Mouse (Mus musculus) liver, embryonic 12.5 days (tissue): Measurements from ENCODE around the gene Olfr1265. TPM values are rescaled to one million over a fixed set of nuclear protein-coding genes. Genes with fewer than 3 reads are reported as not detected.

ENCODE experiments used
- ATAC-seq: fragments of 200-750 bp; cut with Nextera tagmentation; 2 replicates; pipeline ENCODE4 v1.8.0; 2017; ENCODE audit warnings: moderate number of reproducible peaks, mild to moderate bottlenecking, moderate library complexity
- H3K27ac ChIP-seq: fragments of 300-500 bp; sonication (generic); 2 replicates; pipeline ENCODE4 v1.5.1; 2016; ENCODE audit warnings: mild to moderate bottlenecking
- H3K27me3 ChIP-seq: fragments of 300-500 bp; sonication (generic); replicated peaks from 2 replicates; pipeline ENCODE4 v1.6.1; 2016; ENCODE audit warnings: mild to moderate bottlenecking, moderate library complexity
- H3K36me3 ChIP-seq: fragments of 300-500 bp; sonication (generic); 2 replicates; pipeline ENCODE4 v1.6.1; 2016; ENCODE audit warnings: mild to moderate bottlenecking, moderate library complexity
- H3K4me1 ChIP-seq: fragments of 300-500 bp; sonication (generic); 2 replicates; pipeline ENCODE4 v1.6.1; 2016
- H3K4me2 ChIP-seq: fragments of 300-500 bp; sonication (generic); 2 replicates; pipeline ENCODE4 v1.6.1; 2016; ENCODE audit warnings: mild to moderate bottlenecking, moderate library complexity
- H3K4me3 ChIP-seq: fragments of 300-500 bp; sonication (generic); 2 replicates; pipeline ENCODE4 v1.5.1; 2016; ENCODE audit warnings: mild to moderate bottlenecking, moderate library complexity
- H3K9ac ChIP-seq: fragments of 300-500 bp; sonication (generic); 2 replicates; pipeline ENCODE4 v1.6.1; 2016; ENCODE audit warnings: mild to moderate bottlenecking, moderate library complexity
- H3K9me3 ChIP-seq: fragments of 300-500 bp; sonication (generic); replicated peaks from 2 replicates; pipeline ENCODE4 v1.6.1; 2016; ENCODE audit warnings: mild to moderate bottlenecking, moderate library complexity
- WGBS: fragments of 180-500 bp; shearing (Covaris S2); methylation state at CpG from one replicate; pipeline ENCODE4 v1.1.7; 2016; ENCODE audit not compliant: insufficient replicate concordance; 5-methylcytosine and 5-hydroxymethylcytosine counted together
- polyA plus RNA-seq: library from polyadenylated mRNA; unstranded; fragments of >200 nt; fragmentation: Nextera tagmentation; extraction: Ambion mirVana; gene quantifications from 2 replicates; pipeline ENCODE4 v1.2.1, GENCODE M21; 2016

Olfr1265 gene
- not detected in 2 replicates for polyA plus RNA-seq

DNA sequence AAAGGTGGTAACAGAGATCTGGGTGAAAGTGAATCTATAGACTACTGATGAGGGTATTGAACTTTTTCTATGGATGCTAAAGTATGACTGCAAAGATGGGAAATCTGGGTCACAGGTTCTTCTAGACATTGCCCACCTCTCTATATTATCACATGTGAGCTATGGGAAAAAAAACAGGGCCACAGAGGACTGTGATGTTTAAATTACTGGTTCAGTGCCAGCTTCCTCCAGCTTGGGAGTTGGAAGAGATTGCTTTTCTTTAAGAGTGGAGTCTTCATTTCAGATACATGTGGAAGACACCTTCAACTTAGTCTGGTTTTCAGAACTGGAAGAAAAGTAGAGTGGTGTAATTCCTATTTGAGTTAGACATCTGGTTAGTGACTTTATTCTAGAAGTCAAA, at the start of gene Olfr1265:
Gene Olfr1265 (plus strand): TSS at position 301 of the 400 bp plus-strand sequence.
- no peak within 1 kb of the TSS for H3K4me2 ChIP-seq
- no peak for ATAC-seq
- H3K9me3 ChIP-seq = no peaks in the 10 kb centered on the region
- H3K27ac ChIP-seq = no peak within 1 kb of the TSS
- no peaks in the 10 kb centered on the region for H3K4me1 ChIP-seq
- H3K36me3 ChIP-seq = no peaks in the 10 kb centered on the region
- H3K9ac ChIP-seq = no peak within 1 kb of the TSS
- H3K27me3 ChIP-seq = no peaks in the 10 kb centered on the region
- no peak within 1 kb of the TSS for H3K4me3 ChIP-seq

DNA sequence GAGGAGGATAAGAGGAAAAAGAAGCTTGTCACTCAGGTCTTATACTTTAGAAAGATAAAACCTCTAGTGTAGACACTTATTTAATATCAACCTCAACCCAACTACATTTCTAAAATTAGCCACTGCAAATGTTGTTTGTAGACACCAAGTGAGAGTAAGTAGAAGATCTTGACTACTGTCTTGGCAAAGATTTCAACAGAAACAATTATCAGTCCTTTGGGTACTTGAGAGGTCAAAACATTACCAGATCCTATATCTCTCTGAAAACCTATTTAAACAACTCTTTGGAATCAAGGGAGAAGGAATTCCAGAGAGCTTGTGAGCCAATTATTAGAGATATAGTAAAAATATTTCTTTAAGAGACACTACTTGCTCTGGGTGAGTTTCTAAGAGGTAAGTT, 44.2 kb upstream of the Olfr1265 start, which contains the start of gene Olfr1261:
Gene Olfr1261 (plus strand): TSS at position 301 of the 400 bp plus-strand sequence.
- no peak within 1 kb of the TSS for H3K4me3 ChIP-seq
- no peak within 1 kb of the TSS for H3K9ac ChIP-seq
- no peak within 1 kb of the TSS for H3K27ac ChIP-seq
- ATAC-seq = no peak
- no peaks in the 10 kb centered on the region for H3K36me3 ChIP-seq
- no peak within 1 kb of the TSS for H3K4me2 ChIP-seq
- H3K4me1 ChIP-seq = no peaks in the 10 kb centered on the region
- no peaks in the 10 kb centered on the region for H3K27me3 ChIP-seq
- H3K9me3 ChIP-seq = no peaks in the 10 kb centered on the region

GRCm38 (mm10) chr2:89999845-90000244, 35.3 kb upstream of the Olfr1265 start, which contains the start of gene Olfr1262:
Gene Olfr1262 (plus strand): TSS chr2:90000145.
- Histone ChIP-seq H3K9me3 (no peaks in the 10 kb centered on the region), H3K4me1 (no peaks in the 10 kb centered on the region), H3K4me3 (no peak within 1 kb of the TSS), H3K9ac (no peak within 1 kb of the TSS), H3K36me3 (no peaks in the 10 kb centered on the region), H3K27ac (no peak within 1 kb of the TSS), H3K4me2 (no peak within 1 kb of the TSS), H3K27me3 (no peaks in the 10 kb centered on the region)
- no peak for ATAC-seq

DNA sequence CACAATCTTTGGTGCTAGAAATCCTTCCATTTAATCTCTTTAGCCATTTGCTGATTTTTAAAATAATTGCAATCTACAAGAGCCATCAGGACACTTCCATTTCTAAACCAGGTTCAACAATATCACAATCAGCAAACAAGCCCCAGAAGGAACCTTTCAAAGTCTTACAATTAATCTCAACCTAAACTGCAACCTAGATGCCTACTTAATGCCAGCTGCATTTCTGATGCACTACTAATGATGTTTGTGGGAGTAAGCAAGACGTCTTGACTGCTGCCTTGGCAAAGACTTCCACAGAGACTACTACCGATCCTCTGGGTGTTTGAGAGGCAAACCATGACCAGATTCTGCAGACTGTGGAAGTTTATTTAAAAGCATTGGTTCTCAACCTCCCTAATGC, 23.3 kb upstream of the Olfr1265 start, which contains the start of gene Olfr1263:
Gene Olfr1263 (plus strand): TSS at position 301 of the 400 bp plus-strand sequence.
- H3K27ac ChIP-seq = no peak within 1 kb of the TSS
- no peaks in the 10 kb centered on the region for H3K4me1 ChIP-seq
- no peaks in the 10 kb centered on the region for H3K27me3 ChIP-seq
- H3K4me2 ChIP-seq = no peak within 1 kb of the TSS
- H3K36me3 ChIP-seq = no peaks in the 10 kb centered on the region
- H3K4me3 ChIP-seq = no peak within 1 kb of the TSS
- ATAC-seq = no peak
- no peaks in the 10 kb centered on the region for H3K9me3 ChIP-seq
- H3K9ac ChIP-seq = no peak within 1 kb of the TSS
- 59% methylated on average over 2 of the region's 2 CpGs for WGBS

GRCm38 (mm10) chr2:90025477-90025876, 9.7 kb upstream of the Olfr1265 start, which contains the start of gene Olfr1264:
Gene Olfr1264 (minus strand): TSS chr2:90025577.
- WGBS = 70% methylated on average over 2 of the region's 2 CpGs
- Histone ChIP-seq H3K27me3 (no peaks in the 10 kb centered on the region), H3K9me3 (no peaks in the 10 kb centered on the region), H3K36me3 (no peaks in the 10 kb centered on the region), H3K4me1 (no peaks in the 10 kb centered on the region), H3K4me2 (no peak within 1 kb of the TSS), H3K9ac (no peak within 1 kb of the TSS), H3K27ac (no peak within 1 kb of the TSS), H3K4me3 (no peak within 1 kb of the TSS)
- ATAC-seq = no peak

DNA sequence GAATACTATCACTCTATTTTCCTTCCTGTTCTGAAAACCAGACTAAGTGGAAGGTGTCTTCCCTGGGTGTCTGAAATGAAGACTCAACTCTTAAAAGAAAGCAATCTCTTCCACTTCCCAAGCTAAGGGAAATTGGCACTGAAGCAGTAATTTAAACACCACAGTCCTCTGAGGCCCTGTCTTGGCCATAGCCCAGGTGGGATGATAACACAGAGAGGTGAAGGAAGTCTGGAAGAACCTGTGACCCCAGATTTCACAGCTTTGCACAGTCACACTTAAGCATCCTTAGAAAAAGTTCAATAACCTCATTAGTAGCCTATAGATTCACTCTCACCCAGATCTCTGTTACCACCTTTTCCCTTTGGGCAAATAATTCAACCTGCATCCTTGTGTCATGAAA, 28.4 kb downstream of the Olfr1265 start, which contains the start of gene Olfr140:
Gene Olfr140 (minus strand): TSS at position 101 of the 400 bp plus-strand sequence.
- H3K4me1 ChIP-seq = no peaks in the 10 kb centered on the region
- H3K9me3 ChIP-seq = no peaks in the 10 kb centered on the region
- no peaks in the 10 kb centered on the region for H3K27me3 ChIP-seq
- H3K27ac ChIP-seq = no peak within 1 kb of the TSS
- H3K4me3 ChIP-seq = no peak within 1 kb of the TSS
- H3K4me2 ChIP-seq = no peak within 1 kb of the TSS
- H3K9ac ChIP-seq = no peak within 1 kb of the TSS
- no peak for ATAC-seq
- no peaks in the 10 kb centered on the region for H3K36me3 ChIP-seq

- Histone ChIP-seq H3K4me1 (no peaks in the 10 kb centered on the region), H3K4me2 (no peak overlapping the region), H3K9ac (no peak overlapping the region), H3K4me3 (no peak overlapping the region), H3K27me3 (no peaks in the 10 kb centered on the region), H3K9me3 (no peaks in the 10 kb centered on the region), H3K27ac (no peak overlapping the region), H3K36me3 (no peaks in the 10 kb centered on the region)
- WGBS = 47% methylated on average over 2 of the region's 2 CpGs
- ATAC-seq = no peak
Measured at GRCm38 (mm10) chr2:90070065-90070464, 34.9 kb downstream of the Olfr1265 start.

Other genes starting within 250 kb of the Olfr1265 start
- not detected in 2 replicates for gene Olfr1254, start 241.7 kb upstream of the Olfr1265 start, polyA plus RNA-seq
- not detected in 2 replicates for gene Olfr1255, start 223.3 kb upstream of the Olfr1265 start, polyA plus RNA-seq
- gene Olfr1256, start 193.8 kb upstream of the Olfr1265 start, polyA plus RNA-seq = not detected in 2 replicates
- gene Olfr48, start 187.1 kb upstream of the Olfr1265 start, polyA plus RNA-seq = not detected in 2 replicates
- not detected in 2 replicates for gene Olfr1257, start 156.9 kb upstream of the Olfr1265 start, polyA plus RNA-seq
- gene Olfr1258, start 108.0 kb upstream of the Olfr1265 start, polyA plus RNA-seq = not detected in 2 replicates
- not detected in 2 replicates for gene Olfr1259, start 86.7 kb upstream of the Olfr1265 start, polyA plus RNA-seq
- not detected in 2 replicates for gene Olfr1260, start 61.0 kb upstream of the Olfr1265 start, polyA plus RNA-seq
- gene Olfr1261, start 44.1 kb upstream of the Olfr1265 start, polyA plus RNA-seq = not detected in 2 replicates
- not detected in 2 replicates for gene Olfr1262, start 35.2 kb upstream of the Olfr1265 start, polyA plus RNA-seq
- gene Olfr1263, start 23.2 kb upstream of the Olfr1265 start, polyA plus RNA-seq = not detected in 2 replicates
- not detected in 2 replicates for gene Olfr1264, start 9.8 kb upstream of the Olfr1265 start, polyA plus RNA-seq
- not detected in 2 replicates for gene Olfr140, start 28.3 kb downstream of the Olfr1265 start, polyA plus RNA-seq
- gene Olfr1269, start 86.1 kb downstream of the Olfr1265 start, polyA plus RNA-seq = not detected in 2 replicates
- not detected in 2 replicates for gene Olfr32, start 107.0 kb downstream of the Olfr1265 start, polyA plus RNA-seq
- gene Olfr1270, start 117.8 kb downstream of the Olfr1265 start, polyA plus RNA-seq = not detected in 2 replicates
- 0.05 TPM in 1 of 2 replicates, not detected in the other for gene Olfr1506, start 189.2 kb downstream of the Olfr1265 start, polyA plus RNA-seq
- gene Olfr142, start 222.3 kb downstream of the Olfr1265 start, polyA plus RNA-seq = not detected in 2 replicates
- gene Olfr1271, start 235.7 kb downstream of the Olfr1265 start, polyA plus RNA-seq = not detected in 2 replicates